Mouse (Mus musculus) liver, adult 2 months (tissue): ENCODE results near the gene Eml5. TPM values are rescaled to one million over a fixed set of nuclear protein-coding genes. Genes with fewer than 3 reads are reported as not detected.

Source experiments
- DNase-seq: peaks from one replicate; pipeline ENCODE4 v3.0.0-alpha.2; 2011; ENCODE audit warnings: low read depth, low spot score; ENCODE audit errors: extremely low read depth
- H3K27ac ChIP-seq: fragments of 200-500 bp; replicated peaks from 2 replicates; pipeline ENCODE4 v1.5.1; 2012; ENCODE audit warnings: low read depth, mild to moderate bottlenecking, control low read depth, inconsistent platforms, low read length; ENCODE audit not compliant: insufficient read depth
- H3K27me3 ChIP-seq: fragments of 200-500 bp; 2 replicates; pipeline ENCODE4 v1.6.1; 2012; ENCODE audit warnings: mild to moderate bottlenecking, moderate library complexity, low read length, inconsistent platforms; ENCODE audit not compliant: control insufficient read depth, insufficient read depth
- H3K36me3 ChIP-seq: fragments of 200-500 bp; 2 replicates; pipeline ENCODE4 v1.6.1; 2012; ENCODE audit warnings: low read length, inconsistent platforms; ENCODE audit not compliant: control insufficient read depth, insufficient read depth
- H3K4me1 ChIP-seq: fragments of 200-500 bp; 2 replicates; pipeline ENCODE4 v1.6.1; 2011; ENCODE audit warnings: low read length; ENCODE audit not compliant: control insufficient read depth, insufficient read depth
- H3K4me3 ChIP-seq: fragments of 200-500 bp; 2 replicates; pipeline ENCODE4 v1.5.1; 2011; ENCODE audit warnings: low read depth, mild to moderate bottlenecking, control low read depth, low read length, moderate library complexity; ENCODE audit not compliant: insufficient read depth
- H3K79me2 ChIP-seq: fragments of 200-500 bp; 2 replicates; pipeline ENCODE4 v1.6.1; 2012; ENCODE audit warnings: inconsistent platforms, mild to moderate bottlenecking, low read length, moderate library complexity; ENCODE audit not compliant: control insufficient read depth, insufficient read depth
- H3K9ac ChIP-seq: fragments of 200-500 bp; 2 replicates; pipeline ENCODE4 v1.6.1; 2012; ENCODE audit warnings: low read depth, mild to moderate bottlenecking, control low read depth, inconsistent platforms, low read length
- CTCF ChIP-seq: fragments of 200-500 bp; IDR thresholded peaks from 2 replicates; pipeline ENCODE4 v1.5.1; 2011; ENCODE audit warnings: low read depth, low read length, control low read depth
- POLR2A ChIP-seq: fragments of 200-500 bp; IDR thresholded peaks from 2 replicates; pipeline ENCODE4 v1.6.1; 2011; ENCODE audit warnings: low read length, control low read depth; ENCODE audit not compliant: insufficient read depth; ENCODE audit errors: extremely low read depth
- WGBS: fragments of 180-500 bp; shearing (Covaris S2); methylation state at CpG from one replicate; pipeline ENCODE4 v1.1.7; 2018; 5-methylcytosine and 5-hydroxymethylcytosine counted together
- polyA plus RNA-seq: library from polyadenylated mRNA; depleted of rRNA; stranded (reverse); fragments of >200 nt; gene quantifications from 2 replicates; pipeline ENCODE4 v1.2.3, GENCODE M21; 2012
- total RNA-seq: library from RNA; depleted of rRNA; stranded (reverse); fragments of >200 nt; gene quantifications from 2 replicates; pipeline ENCODE4 v1.2.3, GENCODE M21; 2014

Gene Eml5
- total and polyA plus RNA-seq, 2 experiments, result 1.7 to 4.3 TPM

DNA sequence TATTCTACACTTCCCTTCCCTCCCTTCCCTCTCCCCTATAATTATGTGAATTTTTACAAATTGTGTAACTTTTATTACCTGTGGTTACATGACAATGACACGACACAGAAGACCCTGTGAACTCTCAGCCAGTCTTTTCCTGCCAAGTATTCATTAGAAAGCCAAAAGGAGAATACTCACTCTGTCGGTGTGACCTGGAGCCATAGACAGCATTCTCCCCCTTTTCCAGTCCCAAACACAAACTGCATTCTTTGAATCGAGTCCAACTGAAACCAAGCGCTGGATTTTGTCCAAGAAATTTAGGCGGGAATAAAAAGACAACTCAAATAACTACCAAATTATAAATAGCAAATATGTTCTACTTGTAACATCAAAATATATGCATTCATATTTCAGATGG, 19.5 kb downstream of the Eml5 start:
- no peaks in the 10 kb centered on the region for H3K36me3 ChIP-seq
- no peaks in the 10 kb centered on the region for H3K4me1 ChIP-seq
- no peaks in the 10 kb centered on the region for H3K27me3 ChIP-seq
- H3K27ac ChIP-seq, result no peak overlapping the region
- 39% methylated on average over 5 of the region's 5 CpGs for WGBS
- no peak for DNase-seq
- TF ChIP-seq POLR2A, result no peak
- no peak for TF ChIP-seq CTCF
- no peak overlapping the region for H3K9ac ChIP-seq
- no peaks in the 10 kb centered on the region for H3K79me2 ChIP-seq
- H3K4me3 ChIP-seq, result no peak overlapping the region

DNA sequence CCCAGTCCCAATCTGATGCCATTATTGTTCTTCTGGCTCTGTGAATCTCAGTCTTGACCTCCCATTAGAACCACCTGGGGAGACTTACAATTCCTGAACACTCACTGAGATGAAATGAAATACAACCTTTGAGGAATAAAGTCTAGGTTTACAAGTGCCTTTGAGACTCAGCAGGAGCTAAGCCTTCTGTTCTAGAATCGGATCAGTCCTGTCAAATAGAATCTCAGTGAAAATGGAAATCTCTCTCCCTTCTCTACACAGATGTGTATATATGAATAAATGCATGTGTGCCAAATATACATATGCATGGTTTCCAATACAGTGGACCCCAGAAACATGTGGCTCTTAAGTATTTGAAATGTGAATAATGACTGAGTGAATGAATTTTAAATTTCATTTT, 22.6 kb downstream of the Eml5 start:
- no peak for TF ChIP-seq CTCF
- Histone ChIP-seq H3K4me3 (no peak overlapping the region), H3K27me3 (no peaks in the 10 kb centered on the region), H3K27ac (no peak overlapping the region), H3K36me3 (no peaks in the 10 kb centered on the region), H3K4me1 (no peaks in the 10 kb centered on the region), H3K79me2 (no peaks in the 10 kb centered on the region), H3K9ac (no peak overlapping the region)
- no peak for DNase-seq
- 89% methylated on average over 1 of the region's 1 CpGs for WGBS

DNA sequence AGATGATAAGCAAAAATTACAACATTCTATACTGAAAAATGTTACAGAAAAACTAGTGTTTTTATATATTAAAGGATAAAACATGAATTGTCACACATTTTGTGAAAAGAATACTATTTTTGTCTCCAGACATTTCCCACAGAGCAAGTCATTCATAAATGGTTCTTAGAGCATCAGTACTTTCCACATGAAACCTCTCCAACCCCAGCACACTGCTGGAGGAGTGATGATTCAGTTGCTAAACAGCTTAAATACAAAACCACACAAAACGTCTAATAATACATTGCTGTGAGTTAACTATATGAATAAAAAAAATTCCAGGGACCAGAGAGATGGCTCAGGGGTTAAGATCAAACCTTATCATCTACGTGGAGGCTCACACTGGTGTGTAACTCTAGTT, 26.1 kb downstream of the Eml5 start:
- WGBS, result 69% methylated on average over 2 of the region's 2 CpGs
- Histone ChIP-seq H3K79me2 (no peaks in the 10 kb centered on the region), H3K4me3 (no peak overlapping the region), H3K4me1 (no peaks in the 10 kb centered on the region), H3K36me3 (no peaks in the 10 kb centered on the region), H3K27ac (no peak overlapping the region), H3K27me3 (no peaks in the 10 kb centered on the region), H3K9ac (no peak overlapping the region)
- TF ChIP-seq CTCF (no peak), POLR2A (no peak)
- DNase-seq, result no peak

DNA sequence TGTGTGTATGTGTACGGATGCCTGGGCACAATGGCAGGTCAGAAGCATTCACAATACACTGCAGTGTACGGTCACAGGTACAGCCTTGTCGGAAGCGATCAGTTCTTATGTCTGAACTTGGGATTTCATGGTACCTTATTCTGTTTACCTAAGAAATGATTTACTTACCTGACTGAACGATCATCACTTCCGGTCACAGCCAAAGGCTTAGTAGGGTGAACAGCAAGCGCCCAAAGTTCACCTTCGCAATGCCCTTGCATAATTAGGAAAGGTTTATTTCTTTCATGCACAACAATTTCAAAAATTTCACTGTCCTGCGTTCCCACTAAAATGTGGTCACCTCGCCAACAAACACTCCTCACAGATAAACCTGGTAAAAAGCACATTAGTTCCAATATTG, 28.4 kb downstream of the Eml5 start:
- no peaks in the 10 kb centered on the region for H3K79me2 ChIP-seq
- TF ChIP-seq CTCF (no peak), POLR2A (no peak)
- H3K27me3 ChIP-seq, result no peaks in the 10 kb centered on the region
- DNase-seq, result peak; percentile 68
- no peaks in the 10 kb centered on the region for H3K4me1 ChIP-seq
- WGBS, result 66% methylated on average over 10 of the region's 10 CpGs
- H3K9ac ChIP-seq, result no peak overlapping the region
- no peak overlapping the region for H3K27ac ChIP-seq
- no peaks in the 10 kb centered on the region for H3K36me3 ChIP-seq
- no peak overlapping the region for H3K4me3 ChIP-seq

DNA sequence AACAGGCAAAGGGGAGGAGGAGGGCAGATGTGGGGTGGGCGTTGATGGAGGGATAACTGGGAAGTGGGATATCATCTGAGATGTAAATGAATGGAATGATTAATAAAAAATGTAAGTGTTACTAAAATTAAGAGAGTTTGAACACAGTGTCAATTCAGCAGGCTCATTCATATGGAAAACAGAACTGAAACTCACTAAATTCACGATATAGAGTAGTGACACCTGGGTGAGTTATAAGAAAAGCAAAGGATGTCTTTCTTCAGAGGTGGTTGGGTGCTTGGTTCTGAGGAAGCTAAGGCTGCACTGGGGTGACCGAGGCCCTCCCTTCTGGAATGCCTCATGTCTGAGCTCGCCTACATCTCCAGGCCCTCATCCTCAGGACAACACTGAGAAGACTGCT, 37.8 kb downstream of the Eml5 start:
- 87% methylated on average over 4 of the region's 4 CpGs for WGBS

DNA sequence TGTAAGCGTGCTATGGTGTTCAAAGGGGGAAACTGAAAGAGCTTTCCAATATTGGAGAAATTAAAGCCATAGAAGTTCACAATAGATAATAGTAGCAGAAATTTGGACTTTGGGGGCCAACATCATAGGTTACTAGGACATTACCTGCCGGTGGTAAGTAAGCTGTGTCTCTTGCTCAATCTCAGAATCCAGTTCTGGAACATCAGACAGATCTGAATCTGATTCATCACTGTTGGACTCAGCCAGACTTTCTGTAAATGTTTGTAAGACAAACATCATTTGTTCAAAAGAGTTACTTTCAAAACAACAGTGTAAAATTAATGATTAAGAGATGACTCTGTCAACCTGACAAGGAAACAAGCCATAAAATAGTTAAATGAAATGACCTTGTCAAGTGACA, 41.0 kb downstream of the Eml5 start:
- no peaks in the 10 kb centered on the region for H3K27me3 ChIP-seq
- TF ChIP-seq CTCF (no peak), POLR2A (no peak)

More for the DNA sequence above, 37.8 kb downstream of the Eml5 start:
- Histone ChIP-seq H3K36me3 (peaks cover 6% of the 10 kb centered on the region), H3K27ac (no peak overlapping the region), H3K4me3 (no peak overlapping the region), H3K9ac (no peak overlapping the region), H3K79me2 (no peaks in the 10 kb centered on the region), H3K4me1 (no peaks in the 10 kb centered on the region; the same call in 1 of the 2 replicates), H3K27me3 (no peaks in the 10 kb centered on the region)
- DNase-seq, result no peak
- TF ChIP-seq CTCF (no peak), POLR2A (no peak)

More for the DNA sequence above, 41.0 kb downstream of the Eml5 start:
- WGBS, result 43% methylated on average over 2 of the region's 2 CpGs
- no peak overlapping the region for H3K27ac ChIP-seq
- peak; percentile 88 for DNase-seq
- H3K36me3 ChIP-seq, result peaks cover 6% of the 10 kb centered on the region
- no peaks in the 10 kb centered on the region for H3K79me2 ChIP-seq
- no peak overlapping the region for H3K9ac ChIP-seq
- no peak overlapping the region for H3K4me3 ChIP-seq
- H3K4me1 ChIP-seq, result no peaks in the 10 kb centered on the region; the same call in 1 of the 2 replicates
